Mouse (Mus musculus) stomach, embryonic 14.5 days (tissue): ENCODE results near the gene Tmem190. TPM values are rescaled to one million over a fixed set of nuclear protein-coding genes. Genes with fewer than 3 reads are reported as not detected.

Experiments
- ATAC-seq: fragments of 200-750 bp; cut with Nextera tagmentation; 2 replicates; pipeline ENCODE4 v1.8.0; 2017; ENCODE audit warnings: low read depth, moderate TSS enrichment; ENCODE audit not compliant: insufficient number of reproducible peaks, insufficient read depth, low FRiP score
- H3K27ac ChIP-seq: fragments of 300-500 bp; sonication (generic); 2 replicates; pipeline ENCODE4 v1.5.1; 2014; ENCODE audit warnings: mild to moderate bottlenecking, low read length, moderate library complexity, mixed read lengths
- H3K27me3 ChIP-seq: fragments of 300-500 bp; sonication (generic); 2 replicates; pipeline ENCODE4 v1.6.1; 2014; ENCODE audit warnings: low read length, control low read depth, mixed read lengths; ENCODE audit not compliant: control insufficient read depth, insufficient read depth
- H3K36me3 ChIP-seq: fragments of 300-500 bp; sonication (generic); 2 replicates; pipeline ENCODE4 v1.6.1; 2014; ENCODE audit warnings: mild to moderate bottlenecking, control low read depth, low read length, moderate library complexity, mixed read lengths; ENCODE audit not compliant: control insufficient read depth, insufficient read depth
- H3K4me1 ChIP-seq: fragments of 300-500 bp; sonication (generic); 2 replicates; pipeline ENCODE4 v1.6.1; 2014; ENCODE audit warnings: low read length, control low read depth, mixed read lengths; ENCODE audit not compliant: control insufficient read depth, insufficient read depth
- H3K4me2 ChIP-seq: fragments of 300-500 bp; sonication (generic); replicated peaks from 2 replicates; pipeline ENCODE4 v1.6.1; 2014; ENCODE audit warnings: low read depth, low read length, control low read depth
- H3K4me3 ChIP-seq: fragments of 300-500 bp; sonication (generic); 2 replicates; pipeline ENCODE4 v1.5.1; 2014; ENCODE audit warnings: low read depth, low read length, control low read depth
- H3K9ac ChIP-seq: fragments of 300-500 bp; sonication (generic); replicated peaks from 2 replicates; pipeline ENCODE4 v1.6.1; 2014; ENCODE audit warnings: low read depth, mild to moderate bottlenecking, control low read depth, low read length, moderate library complexity, mixed read lengths
- H3K9me3 ChIP-seq: fragments of 300-500 bp; sonication (generic); 2 replicates; pipeline ENCODE4 v1.6.1; 2016; ENCODE audit warnings: low read depth, low read length, control low read depth; ENCODE audit not compliant: control insufficient read depth
- WGBS: fragments of 180-500 bp; shearing (Covaris S2); extraction: QIAGEN DNeasy Blood & Tissue Kit; methylation state at CpG from one replicate; pipeline ENCODE4 v1.1.7; 2014; 5-methylcytosine and 5-hydroxymethylcytosine counted together
- polyA plus RNA-seq: library from polyadenylated mRNA; unstranded; fragments of >200 nt; fragmentation: Nextera tagmentation; extraction: Ambion mirVana; gene quantifications from 2 replicates; pipeline ENCODE4 v1.2.1, GENCODE M21; 2014

The Tmem190 gene
- polyA plus RNA-seq, 1 experiment from 2014 or later: 0.55 TPM

DNA sequence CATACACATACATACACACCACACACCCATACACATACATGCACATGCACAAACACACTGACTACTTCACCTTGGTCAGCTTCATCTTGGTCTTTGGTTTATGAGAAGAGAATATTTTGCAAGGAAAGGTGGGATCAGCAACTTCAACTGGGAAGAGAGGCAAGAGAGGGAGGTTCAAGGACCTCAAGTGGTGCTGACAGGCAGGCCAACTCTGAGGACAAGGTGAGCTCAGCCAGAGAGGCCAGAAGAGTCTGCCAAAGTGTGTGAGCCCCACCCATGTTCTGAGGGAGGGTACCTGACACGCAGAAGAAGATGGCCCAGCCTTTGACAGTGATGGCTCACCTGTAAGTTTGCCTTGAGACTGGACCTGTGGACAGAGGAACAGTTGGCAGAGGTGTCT is 23.1 kb upstream of the Tmem190 start:
- no peaks in the 10 kb centered on the region for H3K36me3 ChIP-seq
- no peak for ATAC-seq
- 38% methylated on average over 1 of the region's 1 CpGs for WGBS
- no peak overlapping the region for H3K4me2 ChIP-seq
- H3K4me3 ChIP-seq: no peak overlapping the region
- H3K4me1 ChIP-seq: no peaks in the 10 kb centered on the region
- no peak overlapping the region for H3K27ac ChIP-seq
- H3K9ac ChIP-seq: no peak overlapping the region
- no peaks in the 10 kb centered on the region for H3K27me3 ChIP-seq
- no peaks in the 10 kb centered on the region for H3K9me3 ChIP-seq

DNA sequence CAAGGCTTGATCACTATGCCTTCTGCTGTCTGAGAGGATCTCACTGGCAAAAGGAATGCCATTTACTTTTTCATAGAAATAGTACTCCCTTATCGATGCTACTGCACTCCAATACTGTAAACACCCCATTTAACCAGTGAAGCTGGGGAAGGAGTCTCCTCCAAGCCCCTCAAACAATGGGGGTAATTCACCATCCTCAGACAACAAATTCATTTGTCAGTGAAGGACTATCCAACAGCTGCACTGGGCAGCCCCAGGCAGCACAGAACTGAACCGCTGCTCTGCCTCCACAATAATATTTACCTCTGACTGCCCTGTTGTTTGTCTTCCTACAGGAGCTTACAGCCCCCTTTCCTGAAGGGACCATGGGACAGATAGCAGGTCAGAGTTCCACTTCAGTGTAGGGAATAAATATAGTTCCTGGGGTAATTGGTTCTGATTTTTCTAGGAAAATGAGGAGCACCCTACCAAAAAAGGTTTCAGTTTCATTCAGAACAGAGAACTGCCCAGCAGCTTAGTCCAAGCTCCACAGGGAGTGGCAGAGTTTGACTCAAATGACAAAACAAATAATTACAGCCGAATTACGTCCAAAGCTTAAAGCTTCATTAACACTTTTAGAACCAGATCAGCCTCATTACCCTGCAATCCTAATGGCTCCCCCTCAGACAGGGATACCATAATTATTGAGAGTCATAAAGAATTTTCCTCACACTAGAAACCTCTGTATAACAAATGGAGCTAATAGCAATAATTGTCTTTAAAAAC is 17.6 kb upstream of the Tmem190 start:
- Histone ChIP-seq H3K4me2 (no peak overlapping the region), H3K4me1 (no peaks in the 10 kb centered on the region), H3K36me3 (no peaks in the 10 kb centered on the region), H3K9me3 (no peaks in the 10 kb centered on the region), H3K4me3 (no peak overlapping the region), H3K9ac (no peak overlapping the region), H3K27ac (no peak overlapping the region), H3K27me3 (no peaks in the 10 kb centered on the region)
- no peak for ATAC-seq
- 15% methylated on average over 4 of the region's 4 CpGs for WGBS

DNA sequence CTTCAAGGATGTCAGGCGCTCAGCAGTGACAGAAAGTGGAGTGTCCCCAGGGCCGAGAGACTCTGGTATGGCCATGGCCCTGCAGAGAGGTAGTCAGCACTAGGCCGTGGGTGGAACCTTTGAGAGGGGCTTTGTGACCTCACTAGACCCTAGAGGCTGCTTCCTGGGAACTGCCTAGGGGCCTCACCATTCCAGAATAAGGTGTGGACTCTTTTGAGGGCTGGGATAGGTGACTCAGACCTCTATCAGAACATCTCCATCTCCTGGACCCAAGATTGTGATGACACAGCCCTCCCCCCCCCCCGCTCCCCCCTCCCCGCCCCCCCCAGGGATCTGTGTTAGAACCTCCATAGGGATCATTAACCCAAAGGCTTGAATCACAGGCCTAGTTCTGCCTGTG is 11.5 kb upstream of the Tmem190 start, which contains the start of gene Fam71e2:
TSS of gene Fam71e2 (minus strand) at position 101 of the 400 bp plus-strand sequence.
- WGBS: 73% methylated on average over 3 of the region's 5 CpGs
- Histone ChIP-seq H3K27me3 (peaks cover 5% of the 10 kb centered on the region), H3K9ac (no peak within 1 kb of the TSS), H3K4me3 (no peak within 1 kb of the TSS), H3K4me2 (no peak within 1 kb of the TSS), H3K36me3 (no peaks in the 10 kb centered on the region), H3K9me3 (no peaks in the 10 kb centered on the region), H3K4me1 (no peaks in the 10 kb centered on the region), H3K27ac (no peak within 1 kb of the TSS)
- ATAC-seq: no peak

DNA sequence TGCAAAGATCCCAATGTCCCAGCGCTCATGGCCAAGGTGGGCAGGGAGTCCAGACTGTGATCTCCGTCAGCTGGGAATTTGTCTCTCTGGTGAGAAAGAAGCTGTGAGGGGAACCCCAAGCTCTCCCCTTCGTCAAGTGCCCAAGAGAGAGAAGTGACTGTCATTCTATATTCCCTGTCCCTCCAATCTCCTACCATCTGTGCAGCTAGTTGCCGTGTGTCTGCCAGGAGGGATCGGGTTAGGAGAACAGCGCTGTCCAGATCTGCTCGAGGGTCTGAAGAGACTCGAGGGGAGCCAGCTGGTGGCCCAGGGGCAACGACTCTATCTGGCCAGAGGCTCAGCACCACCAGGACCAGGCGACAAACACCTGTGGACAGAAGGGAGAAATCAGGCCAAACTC is 6.6 kb upstream of the Tmem190 start:
- Histone ChIP-seq H3K9ac (no peak overlapping the region), H3K36me3 (no peaks in the 10 kb centered on the region), H3K27me3 (peaks cover 14% of the 10 kb centered on the region), H3K4me2 (no peak overlapping the region), H3K4me3 (no peak overlapping the region), H3K4me1 (0 out of 2 replicates have a peak, but pooled peaks cover 19% of the 10 kb centered on the region), H3K9me3 (no peaks in the 10 kb centered on the region), H3K27ac (no peak overlapping the region)
- no peak for ATAC-seq
- WGBS: 46% methylated on average over 10 of the region's 10 CpGs

DNA sequence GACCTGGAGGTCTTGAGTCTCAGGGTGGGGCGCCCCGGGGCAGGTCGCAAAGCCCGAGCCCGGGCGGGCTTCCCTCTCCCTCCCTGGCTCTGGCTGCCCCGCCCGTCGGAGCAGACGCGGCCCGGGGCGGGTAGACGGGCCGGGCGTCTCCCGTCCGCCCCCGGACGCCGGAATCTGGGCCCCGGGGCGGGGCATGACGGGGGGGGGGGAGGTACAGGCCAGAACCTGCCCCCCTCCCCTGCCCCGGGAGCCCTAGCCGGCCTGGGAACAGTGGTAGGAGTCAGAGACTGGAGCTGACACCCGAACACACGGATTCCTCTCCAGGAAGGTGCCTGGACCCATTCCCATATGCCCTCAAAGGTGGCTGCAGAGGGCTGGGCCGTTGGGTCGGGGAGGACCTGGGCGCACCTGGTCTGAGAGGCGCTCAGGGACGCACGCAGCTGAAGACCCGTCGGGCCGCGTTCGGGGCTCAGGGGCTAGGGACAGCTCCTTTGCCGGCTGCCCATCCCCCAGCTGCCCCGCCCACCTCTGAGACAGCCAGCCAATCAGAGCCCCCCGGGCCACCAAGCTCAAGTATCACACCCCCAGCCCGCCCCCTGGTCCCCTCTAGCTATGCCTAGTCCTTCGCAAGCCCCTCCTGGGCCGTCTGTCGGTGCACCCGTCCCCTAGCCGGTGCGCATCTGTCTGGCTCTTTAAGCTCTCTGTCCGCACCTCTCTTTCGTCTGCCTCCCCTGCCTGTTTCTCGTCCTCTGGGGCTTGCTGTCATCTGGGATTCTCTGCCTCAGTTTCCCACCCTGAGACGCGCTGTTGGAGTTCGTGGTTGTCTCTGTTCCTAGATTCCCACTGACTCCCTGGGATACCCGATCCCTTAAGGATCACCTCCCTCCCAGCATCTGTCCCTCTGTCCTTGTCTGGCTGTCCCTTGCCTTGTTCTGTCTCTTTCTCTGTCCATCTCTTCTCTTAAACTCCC is 5.6 kb upstream of the Tmem190 start:
- no peaks in the 10 kb centered on the region for H3K9me3 ChIP-seq
- no peak overlapping the region for H3K9ac ChIP-seq
- no peak overlapping the region for H3K27ac ChIP-seq
- peak overlapping the region; percentile 36 for H3K4me3 ChIP-seq
- H3K4me2 ChIP-seq: peak overlapping the region; percentile 54
- WGBS: 2% methylated on average over 28 of the region's 56 CpGs
- ATAC-seq: peak; percentile 57
- H3K27me3 ChIP-seq: peaks cover 14% of the 10 kb centered on the region
- H3K36me3 ChIP-seq: no peaks in the 10 kb centered on the region
- 0 out of 2 replicates have a peak, but pooled peaks cover 22% of the 10 kb centered on the region for H3K4me1 ChIP-seq

DNA sequence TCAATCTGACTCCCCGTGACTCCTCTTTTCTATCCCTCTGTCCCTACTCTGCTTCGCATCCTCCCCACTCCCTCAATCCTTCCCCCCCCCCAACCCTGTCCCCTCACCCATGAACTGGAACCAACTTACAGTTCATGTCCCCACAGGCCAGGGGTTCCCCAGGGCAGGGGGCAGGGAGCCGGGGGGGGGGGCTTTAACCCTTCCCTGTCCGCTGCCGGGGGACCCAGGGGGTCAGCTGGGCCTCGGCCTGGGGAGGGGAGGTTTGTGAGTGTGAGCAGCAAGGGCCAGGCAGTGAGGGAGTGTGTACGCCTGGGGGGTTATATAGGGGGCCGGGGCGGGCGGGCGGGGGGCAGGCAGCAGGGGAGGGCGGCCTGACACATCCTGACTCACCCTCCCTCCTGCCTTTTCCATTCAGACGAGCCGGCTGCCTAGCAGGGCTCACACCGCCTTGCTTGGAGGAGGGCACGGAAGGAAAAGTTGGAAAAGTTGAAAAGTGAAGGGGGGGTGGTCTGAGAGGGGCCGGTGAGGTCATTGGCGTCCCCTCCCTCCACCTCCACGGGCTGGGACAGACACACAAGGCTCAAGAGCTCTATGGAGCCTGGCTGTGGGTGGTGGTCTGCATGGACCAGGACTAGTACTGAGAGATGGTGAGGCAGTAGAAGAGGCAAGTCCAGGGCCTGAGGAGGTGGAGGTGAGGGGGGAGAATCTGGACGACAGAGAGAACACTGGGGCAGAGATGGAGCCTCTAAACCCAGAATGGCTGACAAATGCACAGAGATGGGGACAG is 4.7 kb upstream of the Tmem190 start:
- Histone ChIP-seq H3K9ac (no peak overlapping the region; the same call in 1 of the 2 replicates), H3K27me3 (peaks cover 14% of the 10 kb centered on the region), H3K4me1 (0 out of 2 replicates have a peak, but pooled peaks cover 22% of the 10 kb centered on the region), H3K27ac (no peak overlapping the region), H3K9me3 (no peaks in the 10 kb centered on the region), H3K4me2 (peak overlapping the region; percentile 54; the same call in 1 of the 2 replicates), H3K4me3 (no peak overlapping the region), H3K36me3 (no peaks in the 10 kb centered on the region)
- 7% methylated on average over 20 of the region's 20 CpGs for WGBS
- ATAC-seq: no peak

DNA sequence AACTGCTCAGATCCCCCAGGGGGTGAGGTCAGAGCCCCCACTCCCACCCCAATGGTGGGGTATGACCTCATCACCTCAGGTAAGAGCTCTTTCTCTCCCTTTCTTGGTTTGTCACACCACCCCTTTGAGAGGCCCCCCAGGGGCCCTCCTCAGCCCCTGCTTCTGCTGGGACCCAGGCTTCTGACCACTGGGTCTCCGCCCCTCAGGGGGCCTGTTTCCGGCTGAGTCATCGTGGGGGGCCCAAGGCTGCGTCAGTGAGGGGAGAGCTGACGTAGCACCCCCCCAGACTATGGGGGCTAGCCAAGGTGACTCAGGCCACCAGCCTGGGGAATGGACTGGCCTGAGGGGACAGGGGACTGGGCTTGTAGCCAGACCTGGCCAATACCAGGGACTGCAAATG is 2.8 kb upstream of the Tmem190 start:
- no peaks in the 10 kb centered on the region for H3K36me3 ChIP-seq
- H3K4me1 ChIP-seq: 0 out of 2 replicates have a peak, but pooled peaks cover 22% of the 10 kb centered on the region
- peaks cover 14% of the 10 kb centered on the region for H3K27me3 ChIP-seq
- H3K27ac ChIP-seq: no peak overlapping the region
- ATAC-seq: no peak
- no peak overlapping the region for H3K4me3 ChIP-seq
- WGBS: 47% methylated on average over 5 of the region's 5 CpGs
- H3K9ac ChIP-seq: no peak overlapping the region
- H3K9me3 ChIP-seq: no peaks in the 10 kb centered on the region
- H3K4me2 ChIP-seq: no peak overlapping the region

DNA sequence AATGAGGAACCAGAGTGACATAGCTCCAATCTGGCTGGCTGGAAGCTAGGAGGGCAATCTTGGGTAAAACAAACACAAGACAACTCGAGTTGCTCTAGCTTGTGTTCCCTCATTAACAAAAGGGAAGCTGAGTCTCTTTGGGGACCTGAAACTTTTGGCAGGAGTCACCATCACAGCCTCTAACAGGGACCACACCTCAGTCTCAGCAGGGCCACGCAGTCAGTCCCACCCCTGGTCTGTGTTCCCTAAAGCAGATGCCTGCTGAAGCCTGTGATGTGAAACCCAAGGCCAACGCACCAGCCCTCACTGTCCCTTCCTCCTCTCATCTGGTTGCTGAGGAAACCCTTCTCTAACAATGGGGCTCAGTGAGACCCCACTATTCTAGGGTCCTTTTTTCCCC is 607 bp upstream of the Tmem190 start:
- H3K4me1 ChIP-seq: 0 out of 2 replicates have a peak, but pooled peaks cover 19% of the 10 kb centered on the region
- H3K4me2 ChIP-seq: no peak overlapping the region
- H3K27me3 ChIP-seq: no peaks in the 10 kb centered on the region; the same call in 1 of the 2 replicates
- H3K4me3 ChIP-seq: no peak overlapping the region
- H3K27ac ChIP-seq: no peak overlapping the region
- no peaks in the 10 kb centered on the region for H3K9me3 ChIP-seq
- no peak for ATAC-seq
- 33% methylated on average over 3 of the region's 3 CpGs for WGBS
- no peak overlapping the region for H3K9ac ChIP-seq
- no peaks in the 10 kb centered on the region for H3K36me3 ChIP-seq
